Mouse (Mus musculus) liver, adult 2 months (tissue): ENCODE data around the gene Atp2b1.

Experiments
- CTCF ChIP-seq: fragments of 200-500 bp; IDR thresholded peaks from 2 replicates; pipeline ENCODE4 v1.5.1; 2011; ENCODE audit warnings: low read depth, low read length, control low read depth
- POLR2A ChIP-seq: fragments of 200-500 bp; IDR thresholded peaks from 2 replicates; pipeline ENCODE4 v1.6.1; 2011; ENCODE audit warnings: low read length, control low read depth; ENCODE audit not compliant: insufficient read depth; ENCODE audit errors: extremely low read depth

DNA sequence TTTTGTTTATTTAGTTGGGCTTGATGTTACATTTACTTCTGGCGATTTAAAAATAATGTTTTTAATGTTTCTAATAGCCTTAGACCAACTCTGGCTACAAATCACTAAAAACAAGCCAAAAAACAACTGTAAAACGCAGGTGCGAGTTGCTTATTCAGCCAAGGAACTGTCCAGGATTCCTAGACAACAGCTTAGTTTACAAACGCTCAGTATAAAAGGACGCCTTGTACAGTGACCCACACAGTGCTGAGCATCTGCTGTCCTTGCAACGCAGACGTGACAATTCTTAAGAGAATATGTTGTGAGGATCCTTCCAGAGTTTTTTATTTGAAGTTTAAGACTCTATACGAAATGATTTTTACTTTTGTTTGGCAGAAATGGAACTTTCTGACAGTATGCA, 28.8 kb downstream of the Atp2b1 start:
- TF ChIP-seq CTCF (no peak), POLR2A (no peak)
